Mouse (Mus musculus): ENCODE results near the gene Gpr160. TPM values are rescaled to one million over a fixed set of nuclear protein-coding genes. Genes with fewer than 3 reads are reported as not detected.
"Not testable (repeated sequence)": the region's sequence is repeated elsewhere in the genome, so short reads cannot be mapped to it uniquely, and the experiment has no call there.

Gene Gpr160
- total RNA-seq (2021): 1 to 10 TPM in 1 of 2 experiments, under 1 TPM in 1; 0.87 to 1.7 TPM
- long read RNA-seq, experiment 1, partial matches to known transcripts: 0 of 1 reads
- long read RNA-seq, experiment 1, other reads (novel, unspliced or antisense): 0 of 1 reads
- long read RNA-seq, experiment 2, partial matches to known transcripts: 0 of 2 reads
- long read RNA-seq, experiment 2, other reads (novel, unspliced or antisense): 0 of 2 reads

- DNase-seq: peak; percentile 68
Observed at GRCm38 (mm10) chr3:30855604-30856458, at the start of gene Gpr160. Gpr160 (plus strand) TSS chr3:30855950.

DNA sequence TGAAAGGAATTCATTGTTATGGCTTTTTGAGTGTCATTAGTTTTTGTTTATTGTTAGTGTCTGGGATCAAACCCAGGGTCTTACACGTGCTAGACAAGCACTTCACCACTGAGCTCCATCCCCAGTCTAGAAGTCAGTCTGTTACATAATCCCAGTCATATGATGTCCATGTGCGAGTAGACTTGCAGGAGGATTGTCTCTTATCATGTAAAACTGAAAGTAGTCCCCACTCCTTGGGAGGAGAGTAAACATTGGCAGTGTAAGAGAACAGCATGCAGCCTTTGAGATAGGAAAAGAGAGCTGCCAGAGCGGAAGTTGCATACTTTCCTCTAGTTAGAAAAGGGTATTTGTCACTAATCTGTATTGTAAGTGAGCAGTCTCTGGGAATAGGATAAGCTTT is 42.9 kb upstream of the Gpr160 start:
- DNase-seq: no peak

- no peak for DNase-seq
Observed at GRCm38 (mm10) chr3:30818630-30819125, 37.1 kb upstream of the Gpr160 start.

- DNase-seq: no peak
Observed at GRCm38 (mm10) chr3:30822163-30822562, 33.6 kb upstream of the Gpr160 start.

DNA sequence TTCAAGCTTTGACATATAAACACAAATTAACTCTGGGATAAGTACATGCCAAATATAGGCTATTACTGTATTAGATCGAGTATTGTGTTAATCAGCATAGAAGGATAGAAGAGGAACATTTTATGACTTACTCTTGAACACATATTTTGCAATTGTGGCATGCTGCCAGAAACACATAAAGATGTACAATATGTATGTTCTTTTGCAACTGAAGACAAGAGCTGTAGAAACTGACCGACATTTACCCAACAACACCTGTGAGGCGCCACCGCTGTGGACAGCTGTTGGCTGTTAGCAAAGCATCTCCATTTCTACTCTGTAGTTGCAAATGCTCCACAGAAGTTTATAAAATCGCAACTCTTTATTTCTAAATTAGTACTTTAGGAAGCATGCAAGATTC is 29.7 kb upstream of the Gpr160 start:
- no peak for DNase-seq

- no peak for DNase-seq
Observed at GRCm38 (mm10) chr3:30831848-30832606, 23.7 kb upstream of the Gpr160 start.

- no peak for DNase-seq
Observed at GRCm38 (mm10) chr3:30833254-30833653, 22.5 kb upstream of the Gpr160 start.

GRCm38 (mm10) chr3:30845755-30846154 is 10.0 kb upstream of the Gpr160 start:
- no peak for DNase-seq

DNA sequence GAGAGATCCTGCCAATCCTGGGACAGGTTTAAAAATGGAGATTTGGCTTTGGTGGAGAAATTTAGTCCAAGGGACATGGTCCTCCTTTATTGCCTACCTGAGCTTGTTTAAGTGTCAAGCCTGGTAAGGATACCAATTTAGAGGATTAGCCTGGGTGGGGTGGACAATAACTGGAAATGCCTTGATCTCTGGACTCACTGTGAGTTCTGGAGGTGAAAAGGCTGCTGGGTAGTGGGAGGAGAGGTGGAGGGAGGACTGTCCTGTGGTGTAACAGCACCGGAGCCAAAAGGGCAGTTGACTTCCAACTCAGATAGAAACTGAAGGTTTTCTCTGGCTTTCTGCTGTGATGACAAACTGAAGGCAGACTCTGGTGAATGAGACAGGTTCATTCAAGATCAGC is 8.3 kb upstream of the Gpr160 start:
- DNase-seq: no peak

DNA sequence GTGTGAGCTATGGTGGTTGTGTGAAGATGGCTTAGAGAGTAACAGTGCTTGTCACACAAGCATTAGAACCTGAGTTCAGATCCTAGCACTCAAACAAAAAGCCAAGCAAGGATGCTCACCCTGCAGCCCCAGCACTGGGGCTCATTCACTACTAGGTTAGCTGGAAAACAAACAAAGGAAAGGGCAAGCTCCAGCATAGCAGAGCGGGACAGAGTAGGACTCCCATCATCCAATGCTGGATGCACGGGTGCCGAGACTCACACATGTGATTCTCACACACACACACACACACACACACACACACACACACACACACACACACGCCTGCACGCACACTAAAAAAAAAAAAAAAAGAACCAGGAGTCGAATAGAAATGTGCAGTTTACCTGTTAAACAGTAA is 4.3 kb upstream of the Gpr160 start:
- DNase-seq: no peak

- DNase-seq: no peak
Observed at GRCm38 (mm10) chr3:30853596-30853995, 2.2 kb upstream of the Gpr160 start.

DNA sequence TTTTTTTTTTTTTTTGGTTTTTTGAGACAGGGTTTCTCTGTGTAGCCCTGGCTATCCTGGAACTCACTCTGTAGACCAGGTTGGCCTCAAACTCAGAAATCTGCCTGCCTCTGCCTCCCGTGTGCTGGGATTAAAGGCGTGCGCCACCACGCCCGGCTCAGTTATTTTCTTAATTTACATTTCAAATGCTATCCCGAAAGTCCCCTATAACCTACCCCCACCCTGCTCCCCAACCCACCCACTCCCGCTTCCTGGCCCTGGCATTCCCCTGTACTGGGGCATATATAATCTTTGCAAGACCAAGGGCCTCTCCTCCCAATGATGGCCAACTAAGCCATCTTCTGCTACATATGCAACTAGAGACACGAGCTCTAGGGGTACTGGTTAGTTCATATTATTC is 3.8 kb downstream of the Gpr160 start:
- not testable (repeated sequence) for DNase-seq

DNA sequence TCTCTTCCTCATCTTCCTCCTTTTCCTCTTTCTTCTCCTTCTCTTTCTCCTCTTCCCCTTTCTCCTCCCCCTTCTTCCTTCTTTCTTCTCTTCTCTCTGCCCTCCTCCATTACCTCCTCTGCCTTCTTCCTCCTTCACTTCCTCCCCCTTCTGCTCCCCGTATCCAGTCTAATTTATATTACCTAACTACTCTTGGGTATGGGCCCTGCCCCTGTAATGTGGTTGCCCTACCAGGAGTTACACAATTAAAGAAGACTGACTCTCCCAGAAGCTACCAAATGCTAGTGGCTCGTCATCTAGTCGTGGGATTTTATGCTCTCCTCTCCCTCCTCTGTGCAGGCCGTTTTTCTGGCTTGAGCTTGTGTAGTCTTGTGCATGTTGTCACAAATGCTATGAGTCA is 5.0 kb downstream of the Gpr160 start:
- no peak for DNase-seq

- no peak for DNase-seq
Observed at GRCm38 (mm10) chr3:30863712-30864435, 8.1 kb downstream of the Gpr160 start.

DNA sequence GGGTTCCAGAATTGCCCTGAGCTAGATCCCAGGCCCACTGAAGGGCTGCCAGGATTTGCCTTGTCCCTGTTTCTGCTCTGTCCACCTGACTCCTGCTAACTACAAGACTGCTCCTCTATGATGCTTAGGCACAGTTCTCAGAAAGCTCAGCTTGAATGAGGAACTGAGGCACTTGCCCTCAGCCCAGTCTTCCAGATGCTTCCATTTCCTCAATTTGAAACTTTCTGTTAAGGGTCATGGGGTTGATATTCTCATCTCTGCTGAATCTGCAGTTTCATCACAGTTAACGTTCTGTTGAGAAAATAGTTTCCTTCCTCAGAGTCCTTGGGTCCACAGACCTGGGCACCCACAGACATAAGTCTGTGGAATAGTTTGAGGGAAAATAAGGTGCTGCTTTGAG is 8.9 kb downstream of the Gpr160 start:
- DNase-seq: no peak

- DNase-seq: no peak
Observed at GRCm38 (mm10) chr3:30868176-30868575, 12.4 kb downstream of the Gpr160 start.

- DNase-seq: no peak
Observed at GRCm38 (mm10) chr3:30868625-30869024, 12.9 kb downstream of the Gpr160 start.

GRCm38 (mm10) chr3:30869995-30870394 is 14.2 kb downstream of the Gpr160 start:
- no peak for DNase-seq

DNA sequence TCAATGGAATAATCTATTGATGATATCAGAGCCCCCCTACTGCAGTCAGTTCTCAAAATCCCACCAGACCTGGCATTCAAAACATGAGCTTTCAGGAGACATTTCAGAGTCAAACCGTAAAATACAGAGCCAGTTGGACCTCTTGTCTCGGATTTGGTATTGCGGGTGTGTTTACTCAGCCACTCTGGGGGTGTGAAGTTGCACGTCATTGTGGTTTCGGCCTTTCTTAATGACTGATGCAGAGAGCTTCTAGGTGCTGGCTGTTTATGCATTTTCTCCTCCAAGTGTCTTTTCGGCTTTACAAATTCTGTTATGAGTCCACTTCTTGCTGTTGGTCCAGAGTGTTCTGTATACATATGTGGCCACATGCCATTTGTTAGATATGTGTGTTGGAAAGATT is 21.0 kb downstream of the Gpr160 start:
- no peak for DNase-seq

DNA sequence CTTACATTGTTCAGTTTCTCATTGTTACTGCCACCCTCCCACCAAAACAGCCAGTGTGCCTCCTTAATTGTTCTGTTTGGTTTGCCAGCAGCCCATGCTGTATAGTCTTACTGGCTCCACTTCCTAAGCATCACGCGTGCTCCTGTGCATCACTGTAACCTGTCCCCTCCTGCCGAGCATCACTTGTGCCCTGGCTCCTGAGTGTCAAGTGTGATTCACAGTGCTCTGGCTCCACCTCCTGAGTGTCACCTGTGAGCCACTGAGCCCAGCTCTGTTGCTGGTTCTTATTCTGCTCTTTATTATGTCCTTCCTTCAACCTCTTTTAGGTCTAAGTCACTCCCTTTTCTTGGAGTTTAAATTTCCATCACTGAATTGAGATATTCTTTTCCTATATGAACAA is 31.7 kb downstream of the Gpr160 start:
- DNase-seq: no peak

DNA sequence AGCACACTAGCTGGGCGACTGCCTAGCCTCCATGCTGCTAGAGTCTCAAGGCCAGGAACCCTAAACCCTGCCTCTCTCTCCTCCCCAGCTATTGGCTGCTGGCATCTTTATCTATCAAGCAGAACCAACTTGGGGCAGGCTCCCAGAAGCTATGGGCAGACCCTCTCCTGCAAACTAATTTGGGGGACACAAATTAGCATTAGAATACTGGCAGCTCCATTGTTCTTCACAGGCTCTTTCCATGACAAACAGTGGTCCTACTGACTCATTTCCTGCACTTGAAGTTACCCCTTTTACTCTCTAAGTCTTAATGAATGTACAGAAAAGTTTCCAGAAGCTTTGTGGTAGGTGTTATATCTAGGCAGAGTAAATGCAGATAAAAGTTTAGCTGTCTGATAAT is 33.3 kb downstream of the Gpr160 start:
- no peak for DNase-seq

DNA sequence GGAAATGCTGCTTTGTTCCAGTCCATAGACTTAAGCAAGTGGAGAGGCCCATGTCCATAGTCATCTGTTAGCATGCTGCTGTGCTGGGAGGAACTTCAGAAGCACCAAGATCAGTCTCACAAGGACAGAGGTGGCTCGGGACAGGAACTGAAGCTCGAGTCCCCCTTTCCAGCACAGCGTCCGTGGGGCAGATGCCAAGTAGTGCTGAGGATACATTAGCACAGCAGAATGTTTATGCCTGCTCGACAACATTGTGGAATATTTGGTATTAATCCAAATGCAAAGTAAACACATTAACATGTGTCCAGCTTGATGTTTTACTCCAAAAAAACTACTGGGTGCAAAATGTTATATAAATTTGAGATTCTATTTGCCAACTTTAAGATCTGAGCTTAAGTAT is 41.0 kb downstream of the Gpr160 start:
- DNase-seq: no peak

All from gastrocnemius, postnatal 10 days (tissue).